Mouse (Mus musculus) heart, adult 9 months (tissue): ENCODE results near the gene Kcnj4.

Experiments
- DNase-seq, 2 experiments: peaks; one replicate each; pipeline ENCODE4 v3.0.0; 2022; ENCODE audit warnings: low spot score in 2 of 2

The Kcnj4 gene

DNA sequence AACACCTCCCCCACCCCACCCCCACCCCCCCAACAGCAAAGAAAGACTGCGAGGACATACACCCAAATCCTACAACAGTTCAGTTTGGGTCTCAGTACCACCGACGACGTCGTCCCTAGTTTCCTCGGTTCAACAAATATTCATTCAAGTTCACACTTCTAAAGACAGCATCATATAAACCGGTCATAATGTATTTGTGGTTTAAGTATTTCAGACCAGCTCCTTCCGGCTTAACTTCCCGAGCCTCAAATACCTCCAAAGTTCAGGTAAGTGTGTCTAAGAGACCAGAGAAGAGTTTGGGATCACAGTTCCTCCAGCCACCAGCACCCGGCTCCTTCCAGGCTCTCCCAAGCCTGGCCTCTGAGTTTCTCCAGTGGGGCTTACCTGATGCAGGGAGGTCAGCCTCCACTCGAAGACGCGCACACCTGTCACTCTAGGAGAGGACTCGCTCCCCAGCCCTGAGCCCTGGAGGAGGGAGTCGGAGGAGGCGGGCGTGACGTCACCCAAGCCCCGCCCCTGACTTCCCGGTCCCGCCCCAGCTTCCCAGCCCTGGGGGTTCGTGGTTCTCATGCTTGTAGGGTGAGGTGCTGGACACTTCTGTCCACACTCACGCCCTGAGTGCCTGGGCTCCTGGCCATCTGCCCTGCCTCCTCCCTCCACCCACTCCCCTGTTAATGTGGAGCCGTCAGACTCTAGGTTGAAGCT is 49.8 kb downstream of the Kcnj4 start, which contains the start of gene Csnk1e:
Gene Csnk1e (minus strand): TSS at position 461 of the 705 bp plus-strand sequence.
- DNase-seq, result peak; percentile 56 to 73

DNA sequence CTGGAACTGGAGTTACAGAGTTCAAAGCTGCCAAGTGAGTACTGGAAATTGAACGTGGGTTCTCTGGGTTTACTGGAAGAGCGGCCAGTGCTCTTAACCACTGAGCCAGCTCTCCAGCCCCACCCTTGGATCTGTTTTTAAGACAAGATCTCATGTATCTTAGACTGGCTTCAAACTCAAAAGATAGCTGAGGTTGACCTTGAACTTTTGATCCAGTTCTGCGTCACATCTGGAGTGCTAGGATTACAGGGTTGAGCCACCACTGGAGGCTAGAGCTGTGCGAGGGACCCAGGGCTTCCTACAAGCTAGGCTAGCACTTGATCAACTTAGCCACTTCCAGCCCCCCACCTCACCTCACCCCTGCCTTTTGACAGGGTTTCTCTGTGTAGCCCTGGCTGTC is 51.2 kb downstream of the Kcnj4 start:
- no peak for DNase-seq

DNA sequence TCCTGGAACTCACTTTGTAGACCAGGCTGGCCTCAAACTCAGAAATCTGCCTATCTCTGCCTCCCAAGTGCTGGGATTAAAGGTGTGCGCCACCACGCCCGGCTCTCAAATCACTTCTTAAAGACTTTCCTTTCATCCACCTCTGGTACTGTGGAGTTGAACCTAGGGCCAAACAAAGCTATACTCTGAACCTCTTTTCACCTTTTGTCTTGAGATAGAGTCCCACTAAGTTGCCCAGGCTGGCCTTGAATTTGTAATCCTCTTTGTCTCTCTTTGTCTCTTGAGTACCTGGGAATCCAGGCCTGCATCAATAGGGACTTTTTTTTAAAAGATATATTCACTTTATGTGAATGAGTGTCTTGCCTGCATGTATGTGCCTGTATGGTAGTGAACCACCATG is 57.0 kb downstream of the Kcnj4 start:
- no peak for DNase-seq

GRCm38 (mm10) chr15:79445786-79446654 is 59.0 kb downstream of the Kcnj4 start:
- no peak for DNase-seq

DNA sequence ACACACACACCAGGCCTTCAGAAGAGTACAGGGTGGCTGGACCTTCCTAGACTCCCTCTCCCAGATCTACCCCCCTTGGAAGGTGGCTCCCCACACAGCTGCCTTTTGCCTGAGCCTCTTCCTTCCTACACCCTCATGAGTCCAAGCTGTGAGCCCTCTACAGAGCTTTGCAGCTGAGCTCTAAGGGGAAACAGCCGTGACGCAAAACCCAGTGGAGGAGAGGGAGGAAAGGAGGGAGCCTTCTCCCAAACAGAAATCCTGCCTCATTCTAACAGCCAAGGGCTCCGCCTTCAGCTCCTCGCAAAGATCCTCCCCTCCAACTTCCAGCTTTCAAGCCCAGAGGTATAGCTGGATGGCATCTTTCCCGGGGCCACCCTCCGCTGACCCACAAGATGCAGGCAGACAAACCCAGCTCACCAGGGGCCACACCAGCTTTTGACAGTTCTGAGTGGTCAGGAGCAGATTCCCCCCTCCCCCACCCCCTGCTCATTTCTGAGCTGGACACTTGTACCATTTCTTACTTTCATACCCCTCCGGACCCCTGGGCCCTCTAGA is 61.1 kb downstream of the Kcnj4 start:
- DNase-seq, result no peak

DNA sequence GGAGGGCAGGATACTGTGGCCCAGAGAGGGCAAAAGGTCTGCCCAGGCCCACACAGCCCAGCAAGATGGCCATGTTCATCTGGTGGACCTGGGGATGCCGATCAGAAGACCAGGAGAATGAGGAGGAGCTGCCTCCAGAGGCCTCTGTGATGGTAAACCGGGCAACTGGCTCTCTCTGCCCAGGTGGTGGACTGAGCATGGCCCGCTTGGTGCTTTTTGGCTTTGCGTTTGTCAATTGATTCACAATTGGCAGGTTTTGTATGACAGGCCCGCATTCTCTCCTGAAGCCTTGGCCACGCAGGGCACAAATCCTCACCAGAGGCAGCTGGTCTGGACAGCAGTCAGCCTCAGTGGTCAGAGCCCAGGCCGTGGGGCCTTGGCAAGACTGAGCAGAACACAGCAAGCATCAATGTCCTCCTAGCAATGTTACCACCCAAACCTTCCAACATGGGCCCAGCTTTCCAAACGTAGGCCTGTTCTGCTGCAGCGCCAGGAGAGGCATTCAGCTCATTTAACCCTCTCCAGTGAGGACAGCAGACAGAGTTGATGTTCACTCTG is 62.0 kb downstream of the Kcnj4 start:
- DNase-seq, result no peak

DNA sequence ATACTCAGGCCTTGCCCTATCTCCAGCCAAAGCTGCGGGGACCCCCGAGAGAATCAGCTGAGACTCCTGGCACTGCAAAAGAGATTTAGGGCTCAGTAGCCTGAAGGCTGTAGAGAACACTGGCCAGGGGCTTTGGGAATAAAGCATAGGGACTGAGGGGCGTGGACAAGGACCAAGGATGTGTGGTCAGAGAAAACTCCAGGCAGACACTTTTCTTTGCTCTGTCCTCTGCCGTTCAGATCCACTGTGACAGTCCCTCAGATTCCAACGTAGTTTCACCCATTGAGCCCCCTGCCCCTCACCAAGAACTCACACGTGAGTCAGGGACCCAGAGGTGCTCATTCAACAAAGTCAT is 62.8 kb downstream of the Kcnj4 start:
- no peak for DNase-seq

DNA sequence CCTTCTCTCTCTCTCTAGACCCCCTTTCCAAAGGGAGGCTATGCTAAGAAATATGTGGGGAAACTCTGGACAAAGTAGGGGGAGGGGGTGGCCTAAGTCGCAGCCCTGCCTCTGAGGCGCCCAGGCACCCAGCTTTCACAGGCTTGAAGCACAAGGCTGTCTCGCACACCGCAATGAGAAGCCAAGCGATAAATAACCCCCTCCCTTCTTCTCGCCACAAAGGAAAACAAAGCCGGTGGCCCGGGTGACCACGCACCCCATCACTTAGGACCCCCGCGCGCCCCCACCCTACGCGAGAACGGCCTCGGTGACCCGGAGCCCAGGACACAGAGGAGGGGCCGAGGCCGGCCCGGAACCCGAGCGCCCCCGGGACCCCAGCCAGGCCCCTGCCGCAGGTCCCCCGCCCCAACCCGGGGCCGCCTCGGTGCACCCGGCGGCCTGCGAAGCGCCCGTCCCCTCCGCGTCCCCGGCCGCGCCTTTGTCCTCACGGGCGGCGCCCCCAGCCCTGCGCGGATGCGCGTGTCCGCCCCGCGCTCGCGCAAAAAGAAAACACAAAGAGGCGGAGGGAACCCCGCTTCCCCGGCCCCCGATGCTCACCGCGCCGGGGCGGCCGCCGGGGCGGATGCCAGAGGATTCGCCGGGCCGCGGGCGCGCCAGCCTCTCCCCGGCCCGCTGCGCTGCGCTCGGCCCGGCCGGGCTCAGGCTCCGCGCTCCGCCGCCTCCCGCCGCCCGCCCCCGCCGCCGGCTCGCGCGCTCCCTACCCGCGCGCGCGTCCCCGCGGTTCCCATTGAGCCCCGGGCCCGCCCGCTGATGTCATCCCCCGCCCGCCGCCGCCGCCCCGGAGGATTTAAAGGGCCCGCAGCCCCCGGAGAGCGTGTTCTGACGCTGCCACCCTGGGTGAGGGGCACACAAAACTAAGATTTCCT is 63.4 kb downstream of the Kcnj4 start:
- peak; percentile 87 for DNase-seq

- DNase-seq, result no peak
Observed at GRCm38 (mm10) chr15:79440651-79441330, 64.2 kb downstream of the Kcnj4 start.

DNA sequence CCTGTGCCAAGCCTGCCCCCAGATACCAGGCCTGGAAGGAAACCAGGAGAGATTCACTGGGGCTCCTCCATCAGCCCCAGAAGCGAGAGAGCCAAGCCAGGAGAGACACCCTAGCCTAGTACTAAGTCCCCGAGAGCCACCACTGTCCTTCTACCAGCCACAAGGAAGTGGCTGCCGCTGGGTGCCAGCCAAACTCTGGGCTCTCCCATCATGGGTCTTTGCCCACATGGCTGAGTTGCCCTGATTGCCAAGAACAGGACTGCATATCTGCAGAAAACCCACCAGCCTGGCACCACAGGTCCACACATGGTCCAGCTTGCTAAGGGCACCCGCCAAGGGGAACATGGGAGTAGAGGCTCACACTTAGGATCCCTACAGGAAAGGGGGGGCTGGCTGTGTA is 64.8 kb downstream of the Kcnj4 start:
- DNase-seq, result peak; percentile 76 to 78

- no peak for DNase-seq
Observed at GRCm38 (mm10) chr15:79439386-79439785, 65.7 kb downstream of the Kcnj4 start.

- no peak for DNase-seq
Observed at GRCm38 (mm10) chr15:79438816-79439215, 66.2 kb downstream of the Kcnj4 start.

DNA sequence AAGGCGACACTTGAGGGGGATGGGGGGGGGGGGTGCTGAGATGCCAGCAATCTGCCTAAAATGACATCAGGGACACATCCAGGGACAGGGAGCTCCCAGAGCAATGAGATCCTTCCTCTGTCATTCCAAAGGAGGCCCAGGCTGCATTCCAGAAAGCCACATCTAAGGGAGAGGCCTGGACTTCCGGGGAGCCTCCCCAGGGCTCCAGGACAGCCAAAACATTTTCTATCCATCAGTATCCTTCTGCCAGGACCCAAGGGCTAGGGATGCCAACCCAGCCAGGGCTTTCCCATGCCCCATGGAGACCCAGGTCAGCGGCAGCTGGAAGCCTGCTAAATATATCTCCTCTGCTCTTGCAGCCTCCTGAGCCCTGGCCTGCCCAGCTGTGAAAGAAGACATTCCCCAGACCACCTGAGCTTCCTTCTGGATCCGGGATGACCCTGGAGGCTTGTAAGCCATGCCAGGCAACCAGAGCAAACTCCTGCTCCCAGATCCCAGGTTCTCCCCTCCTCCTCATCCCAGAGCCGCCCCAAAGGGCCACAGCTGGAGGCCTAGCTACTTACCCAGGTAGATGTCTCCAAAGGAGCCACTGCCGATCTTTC is 66.7 kb downstream of the Kcnj4 start:
- no peak for DNase-seq

GRCm38 (mm10) chr15:79437541-79438208 is 67.4 kb downstream of the Kcnj4 start:
- no peak for DNase-seq

GRCm38 (mm10) chr15:79436481-79436921 is 68.5 kb downstream of the Kcnj4 start:
- DNase-seq, result peak; percentile 67 to 78

GRCm38 (mm10) chr15:79435191-79435671 is 69.8 kb downstream of the Kcnj4 start:
- DNase-seq, result peak in 1 of 2 experiments; percentile 49
